17 mouse cellular contexts compared by ENCODE assay signal in genomic region chr11:119907006-119907650, GRCm38 (mm10). TPM values are rescaled to one million over a fixed set of nuclear protein-coding genes. Genes with fewer than 3 reads are reported as not detected.
DNase-seq lines count a peak whose midpoint lies in the region; ATAC-seq and TF ChIP-seq lines count a peak whose summit lies in the region.
"Had no signal": no experiment of that assay in that cellular context is flagged by ENCODE, and none has a peak within 500 bp of the region (broad histone marks: within the 10 kb centered on the region; RNA-seq: fewer than 3 reads in every experiment).

No protein-coding gene starts in this region.

- no peak overlapping the region for H3K27ac ChIP-seq in embryonic facial prominence, embryonic 13.5 days
- H3K27ac ChIP-seq in embryonic facial prominence, embryonic 10.5 days (replicated peaks), result no peak overlapping the region
- peak overlapping the region; percentile 84 for H3K27ac ChIP-seq in layer of hippocampus, adult 2 months
- H3K27ac ChIP-seq in midbrain, embryonic 16.5 days (ENCODE audit: low read length), result no peak overlapping the region
- no peak overlapping the region for H3K27ac ChIP-seq in midbrain, embryonic 10.5 days (replicated peaks)
- H3K27ac ChIP-seq in neural tube, embryonic 15.5 days (replicated peaks), result no peak overlapping the region
- no peak overlapping the region for H3K27ac ChIP-seq in lung, postnatal 0 days (ENCODE audit: low read length)
- H3K27ac ChIP-seq: hindbrain, embryonic 15.5 days; liver, embryonic 13.5 days; lung, embryonic 15.5 days; midbrain, embryonic 15.5 days had no signal

- peak overlapping the region; percentile 36; the same call in 1 of the 2 replicates for H3K9ac ChIP-seq in embryonic facial prominence, embryonic 13.5 days
- H3K9ac ChIP-seq in midbrain, embryonic 16.5 days (ENCODE audit: low read depth, low read length), result 0 out of 2 replicates have a peak overlapping the region, but pooled peaks have one; percentile 20
- 0 out of 2 replicates have a peak overlapping the region, but pooled peaks have one; percentile 3 for H3K9ac ChIP-seq in neural tube, embryonic 15.5 days (replicated peaks)
- H3K9ac ChIP-seq in lung, postnatal 0 days (replicated peaks; ENCODE audit: low read depth), result no peak overlapping the region
- H3K9ac ChIP-seq: hindbrain, embryonic 15.5 days; liver, embryonic 13.5 days; lung, embryonic 15.5 days; midbrain, embryonic 15.5 days had no signal

- peaks cover 15% of the 10 kb centered on the region for H3K4me1 ChIP-seq in embryonic facial prominence, embryonic 13.5 days
- H3K4me1 ChIP-seq in embryonic facial prominence, embryonic 10.5 days, result peaks cover 23% of the 10 kb centered on the region
- 0 out of 2 replicates have a peak, but pooled peaks cover 3% of the 10 kb centered on the region for H3K4me1 ChIP-seq in midbrain, embryonic 16.5 days (ENCODE audit: control insufficient read depth, insufficient read depth, low read length)
- H3K4me1 ChIP-seq in midbrain, embryonic 10.5 days, result peaks cover 28% of the 10 kb centered on the region
- H3K4me1 ChIP-seq in neural tube, embryonic 15.5 days, result peaks cover 25% of the 10 kb centered on the region
- peaks cover under 1% of the 10 kb centered on the region; the same call in 1 of the 2 replicates for H3K4me1 ChIP-seq in lung, postnatal 0 days (ENCODE audit: insufficient read depth, low read depth, low read length)

- no peaks in the 10 kb centered on the region for H3K36me3 ChIP-seq in embryonic facial prominence, embryonic 13.5 days
- H3K36me3 ChIP-seq in embryonic facial prominence, embryonic 10.5 days (replicated peaks), result no peaks in the 10 kb centered on the region
- H3K36me3 ChIP-seq in midbrain, embryonic 16.5 days (ENCODE audit: control insufficient read depth, insufficient read depth, low read length), result no peaks in the 10 kb centered on the region
- H3K36me3 ChIP-seq in midbrain, embryonic 10.5 days, result no peaks in the 10 kb centered on the region
- H3K36me3 ChIP-seq in neural tube, embryonic 15.5 days, result no peaks in the 10 kb centered on the region
- no peaks in the 10 kb centered on the region for H3K36me3 ChIP-seq in lung, postnatal 0 days (ENCODE audit: insufficient read depth, low read length)
- H3K36me3 ChIP-seq: hindbrain, embryonic 15.5 days; liver, embryonic 13.5 days; lung, embryonic 15.5 days; midbrain, embryonic 15.5 days had no signal

- DNase-seq in embryonic facial prominence, embryonic 10.5 days (ENCODE audit: low spot score), result no peak
- DNase-seq in layer of hippocampus, adult 2 months (ENCODE audit: low spot score in 2 of 2), result no peak
- no peak for DNase-seq in layer of hippocampus, postnatal 10 days (ENCODE audit: low spot score in 2 of 2)
- DNase-seq in midbrain, embryonic 10.5 days (ENCODE audit: low spot score), result no peak
- no peak for DNase-seq in lung, postnatal 0 days (ENCODE audit: low spot score)
- DNase-seq: cerebellum, postnatal 25 days; gastrocnemius, postnatal 25 days; kidney, adult 2 months; kidney, postnatal 25 days; liver, embryonic 13.5 days had no signal

- no peak for TF ChIP-seq EP300 in lung, postnatal 0 days (IDR thresholded peaks at IDR 0.05)

- peaks cover 29% of the 10 kb centered on the region for H3K27me3 ChIP-seq in embryonic facial prominence, embryonic 13.5 days
- H3K27me3 ChIP-seq in embryonic facial prominence, embryonic 10.5 days (replicated peaks; ENCODE audit: low read depth, poor library complexity, severe bottlenecking), result peaks cover 21% of the 10 kb centered on the region; the same call in 1 of the 2 replicates
- no peaks in the 10 kb centered on the region; the same call in none of the 2 replicates for H3K27me3 ChIP-seq in midbrain, embryonic 16.5 days (ENCODE audit: control insufficient read depth, insufficient read depth, low read depth, low read length)
- no peaks in the 10 kb centered on the region for H3K27me3 ChIP-seq in midbrain, embryonic 10.5 days (ENCODE audit: low read depth, poor library complexity, severe bottlenecking)
- peaks cover 11% of the 10 kb centered on the region; the same call in 1 of the 2 replicates for H3K27me3 ChIP-seq in neural tube, embryonic 15.5 days (replicated peaks)
- no peaks in the 10 kb centered on the region for H3K27me3 ChIP-seq in lung, postnatal 0 days (replicated peaks; ENCODE audit: insufficient read depth, low read length)
- H3K27me3 ChIP-seq: hindbrain, embryonic 15.5 days; lung, embryonic 15.5 days had no signal

- TF ChIP-seq CTCF in layer of hippocampus, adult 2 months (conservative IDR thresholded peaks at IDR 0.05), result no peak
- TF ChIP-seq CTCF in lung, postnatal 0 days (IDR thresholded peaks at IDR 0.05), result no peak

- H3K4me2 ChIP-seq in embryonic facial prominence, embryonic 13.5 days, result no peak overlapping the region
- no peak overlapping the region for H3K4me2 ChIP-seq in midbrain, embryonic 16.5 days (ENCODE audit: low read length)
- H3K4me2 ChIP-seq in neural tube, embryonic 15.5 days, result no peak overlapping the region
- no peak overlapping the region for H3K4me2 ChIP-seq in lung, postnatal 0 days (replicated peaks; ENCODE audit: low read depth, low read length)
- H3K4me2 ChIP-seq: hindbrain, embryonic 15.5 days; liver, embryonic 13.5 days; lung, embryonic 15.5 days; midbrain, embryonic 15.5 days had no signal

- H3K4me3 ChIP-seq in embryonic facial prominence, embryonic 13.5 days, result no peak overlapping the region
- H3K4me3 ChIP-seq in embryonic facial prominence, embryonic 10.5 days, result no peak overlapping the region
- H3K4me3 ChIP-seq in layer of hippocampus, adult 2 months, result no peak overlapping the region
- no peak overlapping the region for H3K4me3 ChIP-seq in midbrain, embryonic 16.5 days (ENCODE audit: low read depth, low read length)
- no peak overlapping the region for H3K4me3 ChIP-seq in midbrain, embryonic 10.5 days
- H3K4me3 ChIP-seq in neural tube, embryonic 15.5 days (replicated peaks), result no peak overlapping the region
- no peak overlapping the region for H3K4me3 ChIP-seq in lung, postnatal 0 days (ENCODE audit: low read depth, low read length)
- H3K4me3 ChIP-seq: erythroblast, embryonic 14.5 days; hindbrain, embryonic 15.5 days; liver, embryonic 13.5 days; lung, embryonic 15.5 days; midbrain, embryonic 15.5 days had no signal

- no peaks in the 10 kb centered on the region for H3K9me3 ChIP-seq in embryonic facial prominence, embryonic 13.5 days
- H3K9me3 ChIP-seq in embryonic facial prominence, embryonic 10.5 days, result no peaks in the 10 kb centered on the region
- no peaks in the 10 kb centered on the region for H3K9me3 ChIP-seq in midbrain, embryonic 16.5 days (replicated peaks; ENCODE audit: control insufficient read depth, low read length, poor library complexity, severe bottlenecking)
- H3K9me3 ChIP-seq in midbrain, embryonic 10.5 days (replicated peaks), result no peaks in the 10 kb centered on the region
- no peaks in the 10 kb centered on the region for H3K9me3 ChIP-seq in neural tube, embryonic 15.5 days (replicated peaks)
- H3K9me3 ChIP-seq in lung, postnatal 0 days (ENCODE audit: low read length), result no peaks in the 10 kb centered on the region
- H3K9me3 ChIP-seq: hindbrain, embryonic 15.5 days; liver, embryonic 13.5 days; lung, embryonic 15.5 days; midbrain, embryonic 15.5 days had no signal

- 40% methylated on average over 7 of the region's 7 CpGs for WGBS in embryonic facial prominence, embryonic 13.5 days
- 45% methylated on average over 7 of the region's 7 CpGs for WGBS in embryonic facial prominence, embryonic 10.5 days
- 24% methylated on average over 7 of the region's 7 CpGs for WGBS in midbrain, embryonic 16.5 days
- WGBS in midbrain, embryonic 10.5 days, result 28% methylated on average over 7 of the region's 7 CpGs
- WGBS in neural tube, embryonic 15.5 days, result 45% methylated on average over 7 of the region's 7 CpGs
- 40% methylated on average over 7 of the region's 7 CpGs for WGBS in lung, postnatal 0 days

- ATAC-seq in embryonic facial prominence, embryonic 13.5 days (ENCODE audit: insufficient number of reproducible peaks, insufficient read depth, low FRiP score, low TSS enrichment, low read depth), result no peak
- ATAC-seq in midbrain, embryonic 16.5 days, result no peak
- ATAC-seq in neural tube, embryonic 15.5 days (ENCODE audit: low FRiP score), result no peak
- no peak for ATAC-seq in lung, postnatal 0 days
- ATAC-seq: midbrain, embryonic 15.5 days had no signal

RNA-seq across cellular contexts. Expression of gene Chmp6, which starts 6.1 kb away (rescaled TPM):
- 103 and 104 TPM in 2 replicates for polyA plus RNA-seq in embryonic facial prominence, embryonic 13.5 days (2015; fragmentation: Nextera tagmentation; extraction: Ambion mirVana)
- polyA plus RNA-seq in embryonic facial prominence, embryonic 10.5 days (2016; fragmentation: Nextera tagmentation; extraction: Ambion mirVana), result 117 and 120 TPM in 2 replicates
- total RNA-seq in layer of hippocampus, adult 2 months (2021), result 10 to 100 TPM; 34.7 to 45.9 TPM
- total RNA-seq in layer of hippocampus, postnatal 10 days (2021), result 10 to 100 TPM; 43.0 to 44.5 TPM
- 109 and 115 TPM in 2 replicates for polyA plus RNA-seq in midbrain, embryonic 16.5 days (2015; fragmentation: Nextera tagmentation; extraction: Ambion mirVana)
- polyA plus RNA-seq in midbrain, embryonic 10.5 days (2016; fragmentation: Nextera tagmentation; extraction: Ambion mirVana), result 116 and 118 TPM in 2 replicates
- polyA plus RNA-seq in neural tube, embryonic 15.5 days (2015; fragmentation: Nextera tagmentation; extraction: Ambion mirVana), result 99.0 and 105 TPM in 2 replicates
- polyA plus RNA-seq in lung, postnatal 0 days (2015; fragmentation: Nextera tagmentation; extraction: Ambion mirVana), result 83.6 and 89.9 TPM in 2 replicates

RNA-seq across cellular contexts. Expression of gene Baiap2, which starts 35.4 kb away (rescaled TPM):
- 17.5 and 20.0 TPM in 2 replicates for polyA plus RNA-seq in embryonic facial prominence, embryonic 13.5 days (2015; fragmentation: Nextera tagmentation; extraction: Ambion mirVana)
- 9.6 and 11.0 TPM in 2 replicates for polyA plus RNA-seq in embryonic facial prominence, embryonic 10.5 days (2016; fragmentation: Nextera tagmentation; extraction: Ambion mirVana)
- 100 to 1,000 TPM; 244 to 257 TPM for total RNA-seq in layer of hippocampus, adult 2 months (2021)
- 100 to 1,000 TPM in 1 of 2 experiments, 10 to 100 TPM in 1; 96.2 to 102 TPM for total RNA-seq in layer of hippocampus, postnatal 10 days (2021)
- polyA plus RNA-seq in midbrain, embryonic 16.5 days (2015; fragmentation: Nextera tagmentation; extraction: Ambion mirVana), result 14.7 and 15.7 TPM in 2 replicates
- 9.4 and 11.3 TPM in 2 replicates for polyA plus RNA-seq in midbrain, embryonic 10.5 days (2016; fragmentation: Nextera tagmentation; extraction: Ambion mirVana)
- polyA plus RNA-seq in neural tube, embryonic 15.5 days (2015; fragmentation: Nextera tagmentation; extraction: Ambion mirVana), result 16.6 and 20.5 TPM in 2 replicates
- 42.9 and 52.6 TPM in 2 replicates for polyA plus RNA-seq in lung, postnatal 0 days (2015; fragmentation: Nextera tagmentation; extraction: Ambion mirVana)
